Mouse (Mus musculus) myocyte (in vitro differentiated cells): ENCODE results near the gene Polr3b.

Experiments used
- MYOD1 ChIP-seq, 3 experiments: IDR thresholded peaks; one replicate each; pipeline ENCODE4 v1.6.1; 2011; ENCODE audit warnings: control low read depth in 2 of 3, low read depth in 2 of 3, mild to moderate bottlenecking in 2 of 3, moderate library complexity in 1 of 3; ENCODE audit not compliant: insufficient read length in 2 of 3, control insufficient read depth in 1 of 3
- MYOG ChIP-seq, 3 experiments: IDR thresholded peaks; one replicate each; pipeline ENCODE4 v1.6.1; 2011; ENCODE audit warnings: control low read depth in 2 of 3, low read depth in 2 of 3, mild to moderate bottlenecking in 2 of 3; ENCODE audit not compliant: insufficient read length in 2 of 3, control insufficient read depth in 1 of 3, insufficient read depth in 1 of 3
- POLR2A ChIP-seq: IDR thresholded peaks from one replicate; pipeline ENCODE4 v1.6.1; 2011; ENCODE audit warnings: low read depth, mild to moderate bottlenecking, control low read depth, moderate library complexity; ENCODE audit not compliant: insufficient read length
- POLR2AphosphoS2 ChIP-seq: IDR thresholded peaks from one replicate; pipeline ENCODE4 v1.6.1; 2011; ENCODE audit warnings: low read depth, control low read depth; ENCODE audit not compliant: insufficient read length
- SRF ChIP-seq: IDR thresholded peaks from one replicate; pipeline ENCODE4 v1.6.1; 2011; ENCODE audit warnings: low read depth; ENCODE audit not compliant: control insufficient read depth, insufficient read length
- TCF12 ChIP-seq: IDR thresholded peaks from one replicate; pipeline ENCODE4 v1.6.1; 2011; ENCODE audit warnings: mild to moderate bottlenecking, control low read depth; ENCODE audit not compliant: poor library complexity, insufficient read depth, severe bottlenecking

- TF ChIP-seq POLR2AphosphoS2 (no peak), SRF (no peak), POLR2A (no peak), TCF12 (no peak), MYOD1 (IDR thresholded peaks at IDR 0.05; ENCODE audit: control insufficient read depth in 1 of 3, insufficient read length in 2 of 3, low read depth in 2 of 3) (no peak), MYOG (IDR thresholded peaks at IDR 0.05; ENCODE audit: control insufficient read depth in 1 of 3, insufficient read depth in 1 of 3, insufficient read length in 2 of 3, low read depth in 2 of 3) (no peak)
Measured at GRCm38 (mm10) chr10:84713043-84713442, 91.0 kb downstream of the Polr3b start.
